Mouse (Mus musculus) macrophage (primary cell): ENCODE results near the gene Ttll5. TPM values are rescaled to one million over a fixed set of nuclear protein-coding genes. Genes with fewer than 3 reads are reported as not detected.

Experiments
- H3K27ac ChIP-seq: fragments of 350-480 bp; formaldehyde crosslinking; 2 replicates; pipeline ENCODE4 v1.9.0; 2021
- H3K36me3 ChIP-seq: fragments of 350-480 bp; formaldehyde crosslinking; 2 replicates; pipeline ENCODE4 v1.9.0; 2021; ENCODE audit errors: inconsistent target
- H3K4me3 ChIP-seq: fragments of 350-480 bp; formaldehyde crosslinking; 2 replicates; pipeline ENCODE4 v1.9.0; 2021; ENCODE audit errors: inconsistent target
- H3K79me2 ChIP-seq: fragments of 350-480 bp; formaldehyde crosslinking; 2 replicates; pipeline ENCODE4 v1.9.0; 2021; ENCODE audit errors: inconsistent target
- WGBS: methylation state at CpG from one replicate; pipeline ENCODE4 v1.1.7; 2026; ENCODE audit warnings: inconsistent platforms; ENCODE audit not compliant: missing documents; 5-methylcytosine and 5-hydroxymethylcytosine counted together
- polyA plus RNA-seq: library from polyadenylated mRNA; stranded (reverse); fragments of 250-400 nt; gene quantifications from 3 replicates; pipeline ENCODE4 v1.2.4, GENCODE M21; 2018; ENCODE audit warnings: inconsistent platforms
- total RNA-seq, 78 experiments: library from RNA; depleted of rRNA; stranded (reverse); fragments of 250-400 nt; gene quantifications; 1 replicate in 9 of 78; 2 replicates in 24 of 78; 3 replicates in 43 of 78; 4 replicates in 2 of 78; pipeline ENCODE4 v1.2.4; 2018; ENCODE audit warnings: inconsistent platforms in 56 of 78

Gene Ttll5
- 10 to 100 TPM; 20.9 to 75.9 (median 49.2) TPM for total RNA-seq (2018; cell fraction: chromatin; rRNA removed)
- total RNA-seq (2018; cell fraction: cytosol; rRNA removed) = 1 to 10 TPM; 4.5 to 8.0 (median 6.4) TPM
- 10 to 100 TPM in 22 of 26 experiments, 1 to 10 TPM in 4; 5.8 to 45.8 (median 18.8) TPM for total RNA-seq (2018; cell fraction: nucleus; rRNA removed)
- 4.9 to 6.7 TPM (median 5.0 TPM) in 3 replicates for polyA plus RNA-seq

GRCm38 (mm10) chr12:85824438-85825264 lies at the start of gene Ttll5, which contains the start of gene Erg28:
Ttll5 (plus strand) TSS chr12:85824659.
Erg28 (minus strand) TSS chr12:85824550.
- Histone ChIP-seq H3K27ac (peak within 1 kb of the TSS; percentile 89), H3K36me3 (0 out of 2 replicates have a peak, but pooled peaks cover 4% of the 10 kb centered on the region), H3K4me3 (peak within 1 kb of the TSS; percentile 96), H3K79me2 (peaks cover 31% of the 10 kb centered on the region)
- WGBS = 2% methylated on average over 48 of the region's 67 CpGs

- Histone ChIP-seq H3K79me2 (no peaks in the 10 kb centered on the region), H3K27ac (no peak overlapping the region), H3K4me3 (no peak overlapping the region), H3K36me3 (no peaks in the 10 kb centered on the region)
- WGBS = 95% methylated on average over 3 of the region's 3 CpGs
Measured at GRCm38 (mm10) chr12:85778962-85779361, 45.5 kb upstream of the Ttll5 start.

GRCm38 (mm10) chr12:85779707-85780106 lies 44.8 kb upstream of the Ttll5 start:
- Histone ChIP-seq H3K79me2 (no peaks in the 10 kb centered on the region), H3K4me3 (no peak overlapping the region), H3K27ac (no peak overlapping the region), H3K36me3 (no peaks in the 10 kb centered on the region)
- 88% methylated on average over 5 of the region's 5 CpGs for WGBS

GRCm38 (mm10) chr12:85781606-85782005 lies 42.9 kb upstream of the Ttll5 start:
- H3K36me3 ChIP-seq = no peaks in the 10 kb centered on the region
- H3K27ac ChIP-seq = no peak overlapping the region
- no peak overlapping the region for H3K4me3 ChIP-seq
- no peaks in the 10 kb centered on the region for H3K79me2 ChIP-seq
- WGBS = 79% methylated on average over 3 of the region's 3 CpGs

GRCm38 (mm10) chr12:85784916-85785815 lies 39.3 kb upstream of the Ttll5 start:
- H3K79me2 ChIP-seq = no peaks in the 10 kb centered on the region
- no peaks in the 10 kb centered on the region for H3K36me3 ChIP-seq
- 72% methylated on average over 19 of the region's 19 CpGs for WGBS
- no peak overlapping the region for H3K4me3 ChIP-seq
- H3K27ac ChIP-seq = no peak overlapping the region

- 100% methylated on average over 4 of the region's 4 CpGs for WGBS
- Histone ChIP-seq H3K4me3 (no peak overlapping the region), H3K79me2 (no peaks in the 10 kb centered on the region), H3K27ac (no peak overlapping the region), H3K36me3 (no peaks in the 10 kb centered on the region)
Measured at GRCm38 (mm10) chr12:85792158-85792557, 32.3 kb upstream of the Ttll5 start.

- Histone ChIP-seq H3K4me3 (no peak overlapping the region), H3K79me2 (no peaks in the 10 kb centered on the region), H3K27ac (no peak overlapping the region), H3K36me3 (no peaks in the 10 kb centered on the region)
- WGBS = 87% methylated on average over 6 of the region's 6 CpGs
Measured at GRCm38 (mm10) chr12:85792821-85793346, 31.6 kb upstream of the Ttll5 start.

GRCm38 (mm10) chr12:85794094-85794493 lies 30.4 kb upstream of the Ttll5 start:
- 85% methylated on average over 2 of the region's 2 CpGs for WGBS
- Histone ChIP-seq H3K79me2 (no peaks in the 10 kb centered on the region), H3K27ac (no peak overlapping the region), H3K4me3 (no peak overlapping the region), H3K36me3 (no peaks in the 10 kb centered on the region)

- no peaks in the 10 kb centered on the region for H3K36me3 ChIP-seq
- no peaks in the 10 kb centered on the region for H3K79me2 ChIP-seq
- H3K27ac ChIP-seq = no peak overlapping the region
- no peak overlapping the region for H3K4me3 ChIP-seq
- WGBS = 67% methylated on average over 1 of the region's 1 CpGs
Measured at GRCm38 (mm10) chr12:85795551-85795950, 28.9 kb upstream of the Ttll5 start.

GRCm38 (mm10) chr12:85800031-85800430 lies 24.4 kb upstream of the Ttll5 start:
- WGBS = 96% methylated on average over 9 of the region's 9 CpGs
- Histone ChIP-seq H3K27ac (no peak overlapping the region), H3K4me3 (no peak overlapping the region), H3K79me2 (no peaks in the 10 kb centered on the region), H3K36me3 (no peaks in the 10 kb centered on the region)

- 73% methylated on average over 6 of the region's 6 CpGs for WGBS
- Histone ChIP-seq H3K79me2 (no peaks in the 10 kb centered on the region), H3K36me3 (peaks cover 19% of the 10 kb centered on the region), H3K27ac (no peak overlapping the region), H3K4me3 (no peak overlapping the region)
Measured at GRCm38 (mm10) chr12:85809726-85810125, 14.7 kb upstream of the Ttll5 start.

GRCm38 (mm10) chr12:85810959-85811358 lies 13.5 kb upstream of the Ttll5 start:
- Histone ChIP-seq H3K27ac (no peak overlapping the region), H3K36me3 (peaks cover 19% of the 10 kb centered on the region), H3K79me2 (no peaks in the 10 kb centered on the region), H3K4me3 (no peak overlapping the region)

GRCm38 (mm10) chr12:85811676-85812075 lies 12.8 kb upstream of the Ttll5 start:
- Histone ChIP-seq H3K36me3 (peaks cover 26% of the 10 kb centered on the region), H3K79me2 (no peaks in the 10 kb centered on the region), H3K4me3 (no peak overlapping the region), H3K27ac (no peak overlapping the region)
- 98% methylated on average over 4 of the region's 4 CpGs for WGBS

GRCm38 (mm10) chr12:85813599-85813998 lies 10.9 kb upstream of the Ttll5 start:
- H3K79me2 ChIP-seq = no peaks in the 10 kb centered on the region
- peaks cover 35% of the 10 kb centered on the region for H3K36me3 ChIP-seq
- no peak overlapping the region for H3K27ac ChIP-seq
- no peak overlapping the region for H3K4me3 ChIP-seq
- 96% methylated on average over 2 of the region's 2 CpGs for WGBS
